Mouse (Mus musculus) thymus, adult 2 months (tissue): ENCODE results near the gene Cacna1c. TPM values are rescaled to one million over a fixed set of nuclear protein-coding genes. Genes with fewer than 3 reads are reported as not detected.
A peak's percentile ranks its signal among the peaks of the same experiment; 100 is the strongest.

Experiments
- DNase-seq: peaks from one replicate; pipeline ENCODE4 v3.0.0; 2021
- H3K27ac ChIP-seq: fragments of 200-500 bp; 2 replicates; pipeline ENCODE4 v1.5.1; 2012; ENCODE audit warnings: low read length, control low read depth; ENCODE audit not compliant: control insufficient read depth, insufficient read depth
- H3K27me3 ChIP-seq: fragments of 200-500 bp; 2 replicates; pipeline ENCODE4 v1.6.1; 2012; ENCODE audit warnings: mild to moderate bottlenecking, low read length, moderate library complexity, mixed read lengths; ENCODE audit not compliant: control insufficient read depth, insufficient read depth
- H3K36me3 ChIP-seq: fragments of 200-500 bp; 2 replicates; pipeline ENCODE4 v1.6.1; 2012; ENCODE audit warnings: mild to moderate bottlenecking, low read length, moderate library complexity; ENCODE audit not compliant: control insufficient read depth, insufficient read depth
- H3K4me1 ChIP-seq: fragments of 200-500 bp; replicated peaks from 2 replicates; pipeline ENCODE4 v1.6.1; 2012; ENCODE audit warnings: low read length; ENCODE audit not compliant: control insufficient read depth, insufficient read depth
- H3K4me3 ChIP-seq: fragments of 200-500 bp; 2 replicates; pipeline ENCODE4 v1.5.1; 2012; ENCODE audit warnings: mild to moderate bottlenecking, low read length, control low read depth, moderate library complexity; ENCODE audit not compliant: control insufficient read depth, insufficient read depth
- CTCF ChIP-seq: fragments of 200-500 bp; IDR thresholded peaks from 2 replicates; pipeline ENCODE4 v1.5.1; 2012; ENCODE audit warnings: mild to moderate bottlenecking, control low read depth, low read length, moderate library complexity, borderline replicate concordance; ENCODE audit not compliant: control insufficient read depth, poor library complexity, insufficient read depth; ENCODE audit errors: extremely low read depth
- POLR2A ChIP-seq: fragments of 200-500 bp; IDR thresholded peaks from 2 replicates; pipeline ENCODE4 v1.6.1; 2012; ENCODE audit warnings: mild to moderate bottlenecking, low read length, control low read depth, moderate library complexity; ENCODE audit not compliant: control insufficient read depth, poor library complexity, insufficient read depth; ENCODE audit errors: extremely low read depth
- WGBS: fragments of 180-500 bp; shearing (Covaris S2); methylation state at CpG from one replicate; pipeline ENCODE4 v1.1.7; 2018; 5-methylcytosine and 5-hydroxymethylcytosine counted together
- polyA plus RNA-seq: library from polyadenylated mRNA; depleted of rRNA; stranded (reverse); fragments of >200 nt; gene quantifications from 2 replicates; pipeline ENCODE4 v1.2.3, GENCODE M21; 2012

Cacna1c gene
- polyA plus RNA-seq, 1 experiment, result 4.8 TPM

GRCm38 (mm10) chr6:119182211-119182610 lies 14.0 kb downstream of the Cacna1c start:
- no peak overlapping the region for H3K27ac ChIP-seq
- 96% methylated on average over 9 of the region's 9 CpGs for WGBS

GRCm38 (mm10) chr6:119180188-119180587 lies 16.0 kb downstream of the Cacna1c start:
- H3K27me3 ChIP-seq, result no peaks in the 10 kb centered on the region

More at GRCm38 (mm10) chr6:119182211-119182610, 14.0 kb downstream of the Cacna1c start:
- no peak for TF ChIP-seq CTCF
- no peak for TF ChIP-seq POLR2A
- Histone ChIP-seq H3K4me3 (no peak overlapping the region), H3K4me1 (no peaks in the 10 kb centered on the region), H3K27me3 (no peaks in the 10 kb centered on the region), H3K36me3 (0 out of 2 replicates have a peak, but pooled peaks cover 3% of the 10 kb centered on the region)
- DNase-seq, result no peak

DNA sequence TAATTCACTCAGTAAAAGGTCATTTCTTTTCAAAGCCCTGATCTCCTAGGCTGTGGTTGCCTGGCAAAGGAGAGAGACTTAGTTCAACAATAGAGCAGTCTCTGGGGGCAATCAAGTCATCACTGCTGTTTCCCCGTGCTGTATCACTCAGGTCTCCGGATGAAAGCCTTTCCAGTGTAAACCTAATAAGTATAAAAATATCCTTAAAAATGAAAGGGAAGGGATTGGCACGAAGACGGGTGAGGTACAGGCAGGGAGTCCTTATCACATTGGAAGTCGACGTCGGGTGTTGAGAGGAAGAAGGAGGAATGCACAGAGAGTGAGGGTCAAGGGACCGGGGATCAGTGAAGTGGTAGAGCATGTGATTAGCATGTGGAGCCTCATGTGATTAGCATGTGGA lies 19.1 kb downstream of the Cacna1c start:
- no peaks in the 10 kb centered on the region for H3K36me3 ChIP-seq
- DNase-seq, result no peak
- no peak for TF ChIP-seq POLR2A
- no peak for TF ChIP-seq CTCF
- H3K27ac ChIP-seq, result no peak overlapping the region
- H3K4me3 ChIP-seq, result no peak overlapping the region
- H3K27me3 ChIP-seq, result no peaks in the 10 kb centered on the region
- H3K4me1 ChIP-seq, result peaks cover 6% of the 10 kb centered on the region
- 95% methylated on average over 8 of the region's 8 CpGs for WGBS

More at GRCm38 (mm10) chr6:119180188-119180587, 16.0 kb downstream of the Cacna1c start:
- Histone ChIP-seq H3K4me1 (peaks cover 2% of the 10 kb centered on the region), H3K36me3 (0 out of 2 replicates have a peak, but pooled peaks cover 3% of the 10 kb centered on the region), H3K4me3 (no peak overlapping the region), H3K27ac (no peak overlapping the region)
- WGBS, result 98% methylated on average over 2 of the region's 2 CpGs
- DNase-seq, result no peak
- TF ChIP-seq POLR2A (no peak), CTCF (no peak)

DNA sequence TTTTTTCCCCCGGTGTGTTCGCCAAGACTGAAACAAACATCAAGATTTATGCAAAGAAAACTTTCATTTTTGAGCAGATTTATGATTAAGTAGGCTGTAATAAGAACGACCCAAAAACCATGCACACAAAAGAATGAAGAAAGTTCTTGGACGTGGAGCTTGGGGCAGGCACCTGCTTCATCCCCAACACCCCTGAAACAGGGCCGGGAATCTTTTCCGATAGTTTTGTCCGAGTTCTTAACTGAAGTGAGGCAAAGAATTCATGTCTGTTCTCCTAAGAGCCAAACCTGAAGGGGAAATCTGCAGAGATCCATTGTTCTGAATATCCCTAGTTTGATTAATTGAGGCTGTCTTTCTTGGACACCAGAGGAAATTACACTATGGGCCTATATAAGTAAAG lies 20.1 kb downstream of the Cacna1c start:
- no peaks in the 10 kb centered on the region for H3K36me3 ChIP-seq
- 60% methylated on average over 7 of the region's 7 CpGs for WGBS
- TF ChIP-seq POLR2A (no peak), CTCF (no peak)
- H3K4me1 ChIP-seq, result peaks cover 6% of the 10 kb centered on the region
- no peaks in the 10 kb centered on the region for H3K27me3 ChIP-seq
- H3K27ac ChIP-seq, result no peak overlapping the region
- no peak for DNase-seq
- no peak overlapping the region for H3K4me3 ChIP-seq

DNA sequence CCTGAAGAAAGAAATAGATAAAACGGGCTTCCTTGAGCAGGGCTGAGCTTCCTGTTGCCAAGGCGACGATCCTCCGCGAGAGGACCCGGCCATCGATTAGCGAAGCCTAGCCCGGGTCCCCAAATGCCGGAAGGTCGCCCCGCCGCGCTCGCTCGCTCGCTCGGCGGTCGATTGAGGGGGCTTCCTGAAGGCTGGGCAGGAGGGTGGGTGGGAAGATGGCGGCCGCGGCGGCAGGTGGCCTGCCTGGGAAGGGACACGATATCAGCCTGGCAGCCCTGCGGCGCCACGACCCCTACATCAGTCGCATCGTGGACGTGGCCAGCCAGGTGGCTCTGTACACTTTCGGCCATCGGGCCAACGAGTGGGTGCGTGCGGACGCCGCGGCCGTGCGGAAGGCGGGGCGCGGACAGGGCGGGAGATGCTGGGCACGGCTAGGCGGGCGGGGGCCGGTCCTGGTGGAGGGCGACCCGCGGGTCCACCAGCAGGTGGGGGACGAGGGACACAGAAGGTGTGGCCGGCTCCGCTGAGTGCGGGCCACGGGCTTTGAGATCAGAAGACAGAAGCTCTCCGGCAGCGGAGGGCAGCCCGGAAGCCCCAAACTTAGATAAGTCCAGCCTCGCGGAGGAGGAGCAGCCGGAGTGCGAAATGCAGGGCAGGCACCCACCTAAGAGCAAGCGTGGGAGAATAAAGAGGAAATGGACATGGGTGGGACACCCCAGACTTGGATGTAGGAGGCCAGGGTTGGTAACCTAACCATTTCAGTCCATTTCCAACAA lies 21.0 kb downstream of the Cacna1c start, which contains the start of gene Dcp1b:
Gene Dcp1b (plus strand): TSS at position 176 of the 776 bp plus-strand sequence.
- peak within 1 kb of the TSS; percentile 63 for H3K4me3 ChIP-seq
- TF ChIP-seq POLR2A (peak; percentile 56), CTCF (peak; percentile 49; the same call in 1 of the 2 replicates)
- no peaks in the 10 kb centered on the region for H3K27me3 ChIP-seq
- H3K36me3 ChIP-seq, result no peaks in the 10 kb centered on the region
- WGBS, result under 1% methylated on average over 65 of the region's 65 CpGs
- peak; percentile 91 for DNase-seq
- peaks cover 6% of the 10 kb centered on the region for H3K4me1 ChIP-seq
- H3K27ac ChIP-seq, result no peak within 1 kb of the TSS

DNA sequence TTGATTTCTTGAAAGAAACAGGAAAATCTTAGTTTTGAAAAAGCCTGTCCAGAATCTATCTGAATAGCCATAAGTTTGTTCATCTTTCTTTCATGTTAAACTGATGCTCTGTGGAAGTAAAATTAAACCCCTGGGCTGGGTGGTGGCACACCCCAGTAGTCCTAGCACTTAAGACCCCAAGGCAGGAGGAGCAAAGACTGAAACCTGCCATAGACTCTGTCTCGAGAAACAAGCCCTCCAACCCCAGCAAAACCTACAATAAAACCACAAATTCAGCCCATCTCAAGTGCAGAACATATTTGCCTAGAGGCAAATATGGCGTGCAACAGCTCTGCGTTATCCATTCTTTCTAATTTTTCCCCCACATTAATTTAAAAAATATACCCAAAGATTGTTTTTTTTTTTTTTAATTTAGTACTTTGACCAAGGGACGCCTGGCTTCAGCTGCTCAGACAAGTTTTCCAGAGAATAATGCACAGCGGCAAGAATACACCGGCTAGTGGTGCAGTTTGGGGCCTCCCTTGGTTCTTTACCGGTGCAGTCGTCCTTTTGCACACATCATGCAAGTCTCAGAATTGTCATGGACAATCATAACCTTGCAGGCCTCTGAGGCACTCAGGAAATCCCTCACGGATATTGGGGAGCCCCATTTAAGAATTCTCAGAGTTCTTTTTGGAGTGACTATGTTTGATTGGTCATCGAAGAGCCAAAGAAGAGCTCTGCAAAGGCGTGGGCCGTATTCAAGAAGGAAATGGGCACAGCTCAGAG lies 21.7 kb downstream of the Cacna1c start:
- Histone ChIP-seq H3K27ac (no peak overlapping the region), H3K4me1 (peaks cover 6% of the 10 kb centered on the region), H3K36me3 (no peaks in the 10 kb centered on the region), H3K4me3 (no peak overlapping the region), H3K27me3 (no peaks in the 10 kb centered on the region)
- WGBS, result 58% methylated on average over 12 of the region's 12 CpGs
- TF ChIP-seq POLR2A (no peak), CTCF (no peak)
- DNase-seq, result no peak
